Mouse (Mus musculus) C2C12 (cell line): ENCODE measurements around the gene Plxna1. TPM values are rescaled to one million over a fixed set of nuclear protein-coding genes. Genes with fewer than 3 reads are reported as not detected.

ENCODE experiments used
- H3K27me3 ChIP-seq: one replicate; pipeline ENCODE4 v1.6.1; 2011; ENCODE audit not compliant: control insufficient read depth, insufficient read depth, insufficient read length
- H3K36me3 ChIP-seq: one replicate; pipeline ENCODE4 v1.6.1; 2011; ENCODE audit not compliant: control insufficient read depth, insufficient read depth
- H3K4me3 ChIP-seq: one replicate; pipeline ENCODE4 v1.5.1; 2011; ENCODE audit warnings: mild to moderate bottlenecking, control low read depth; ENCODE audit not compliant: poor library complexity, insufficient read depth, severe bottlenecking
- H3K79me2 ChIP-seq: one replicate; pipeline ENCODE4 v1.6.1; 2011; ENCODE audit not compliant: control insufficient read depth, insufficient read depth
- H3K79me3 ChIP-seq: one replicate; pipeline ENCODE4 v1.6.1; 2011; ENCODE audit warnings: low read depth, control low read depth
- H3ac ChIP-seq: one replicate; pipeline ENCODE3; 2011; ENCODE audit warnings: low read depth; ENCODE audit not compliant: control insufficient read depth, insufficient read length
- CEBPB ChIP-seq: IDR thresholded peaks from one replicate; pipeline ENCODE4 v1.6.1; 2011; ENCODE audit warnings: low read depth, mild to moderate bottlenecking, control low read depth, moderate library complexity
- CTCF ChIP-seq: IDR thresholded peaks from one replicate; pipeline ENCODE4 v1.5.1; 2011; ENCODE audit not compliant: control insufficient read depth, insufficient read depth, insufficient read length
- FOSL1 ChIP-seq: IDR thresholded peaks from one replicate; pipeline ENCODE4 v1.8.0; 2011; ENCODE audit warnings: mild to moderate bottlenecking, low read length; ENCODE audit not compliant: poor library complexity, insufficient read depth, severe bottlenecking
- MAX ChIP-seq: IDR thresholded peaks from one replicate; pipeline ENCODE4 v1.6.1; 2011; ENCODE audit warnings: mild to moderate bottlenecking, control low read depth
- MYOD1 ChIP-seq: IDR thresholded peaks from one replicate; pipeline ENCODE4 v1.6.1; 2011; ENCODE audit warnings: low read depth; ENCODE audit not compliant: control insufficient read depth, insufficient read length
- MYOG ChIP-seq: IDR thresholded peaks from one replicate; pipeline ENCODE4 v1.6.1; 2011; ENCODE audit not compliant: control insufficient read depth, insufficient read length; ENCODE audit errors: extremely low read depth
- USF1 ChIP-seq: IDR thresholded peaks from one replicate; pipeline ENCODE4 v1.6.1; 2011; ENCODE audit warnings: low read depth, mild to moderate bottlenecking, control low read depth, moderate library complexity
- polyA plus RNA-seq: library from polyadenylated mRNA; unstranded; fragments of >200 nt; fragmentation: generic; extraction: Trizol; gene quantifications from one replicate; pipeline ENCODE4 v1.2.1, GENCODE M21; 2012; ENCODE audit warnings: missing spikeins

The Plxna1 gene
- polyA plus RNA-seq, 1 experiment: 40.9 TPM

- Histone ChIP-seq H3K36me3 (peaks cover 28% of the 10 kb centered on the region), H3ac (peak overlapping the region; percentile 98), H3K27me3 (no peaks in the 10 kb centered on the region), H3K4me3 (peak overlapping the region; percentile 92), H3K79me2 (peaks cover 74% of the 10 kb centered on the region), H3K79me3 (peaks cover 67% of the 10 kb centered on the region)
- TF ChIP-seq CTCF: no peak
- TF ChIP-seq MYOD1: no peak
- TF ChIP-seq FOSL1: no peak
Observed at GRCm38 (mm10) chr6:89359771-89360708, 2.4 kb downstream of the Plxna1 start.

GRCm38 (mm10) chr6:89359192-89359591, 3.2 kb downstream of the Plxna1 start:
- Histone ChIP-seq H3K36me3 (peaks cover 33% of the 10 kb centered on the region), H3K4me3 (no peak overlapping the region), H3ac (no peak overlapping the region), H3K27me3 (no peaks in the 10 kb centered on the region), H3K79me3 (peaks cover 73% of the 10 kb centered on the region), H3K79me2 (peaks cover 82% of the 10 kb centered on the region)
- no peak for TF ChIP-seq FOSL1
- TF ChIP-seq CEBPB: no peak
- TF ChIP-seq MYOD1: no peak
- no peak for TF ChIP-seq MAX
- TF ChIP-seq CTCF: no peak

GRCm38 (mm10) chr6:89355661-89356060, 6.8 kb downstream of the Plxna1 start:
- no peak overlapping the region for H3ac ChIP-seq
- no peak overlapping the region for H3K4me3 ChIP-seq
- no peak for TF ChIP-seq USF1
- TF ChIP-seq FOSL1: no peak
- no peak for TF ChIP-seq MYOG
- no peak for TF ChIP-seq CTCF
- TF ChIP-seq CEBPB: no peak
- TF ChIP-seq MYOD1: no peak
- no peak for TF ChIP-seq MAX
- peaks cover 100% of the 10 kb centered on the region for H3K79me2 ChIP-seq
- H3K79me3 ChIP-seq: peaks cover 90% of the 10 kb centered on the region
- H3K36me3 ChIP-seq: peaks cover 57% of the 10 kb centered on the region
- no peaks in the 10 kb centered on the region for H3K27me3 ChIP-seq

- Histone ChIP-seq H3K27me3 (no peaks in the 10 kb centered on the region), H3K36me3 (peaks cover 59% of the 10 kb centered on the region), H3ac (no peak overlapping the region), H3K79me2 (peaks cover 98% of the 10 kb centered on the region), H3K4me3 (no peak overlapping the region), H3K79me3 (peaks cover 81% of the 10 kb centered on the region)
- TF ChIP-seq FOSL1: no peak
- TF ChIP-seq CTCF: no peak
- TF ChIP-seq MYOD1: no peak
- TF ChIP-seq MAX: no peak
- TF ChIP-seq MYOG: no peak
- TF ChIP-seq USF1: no peak
- no peak for TF ChIP-seq CEBPB
Observed at GRCm38 (mm10) chr6:89354726-89355125, 7.7 kb downstream of the Plxna1 start.

GRCm38 (mm10) chr6:89354076-89354475, 8.3 kb downstream of the Plxna1 start:
- Histone ChIP-seq H3K79me3 (peaks cover 79% of the 10 kb centered on the region), H3K36me3 (peaks cover 63% of the 10 kb centered on the region), H3K79me2 (peaks cover 98% of the 10 kb centered on the region), H3K27me3 (no peaks in the 10 kb centered on the region), H3ac (no peak overlapping the region), H3K4me3 (no peak overlapping the region)
- TF ChIP-seq CEBPB (no peak), MYOG (no peak), MYOD1 (no peak), FOSL1 (no peak), USF1 (no peak), CTCF (no peak), MAX (no peak)
